Mouse (Mus musculus) megakaryocyte, embryonic 14.5 days (primary cell): Measurements from ENCODE around the gene Kif9.
A peak's percentile ranks its signal among the peaks of the same experiment; 100 is the strongest.

Source experiments
- FLI1 ChIP-seq: IDR thresholded peaks from 2 replicates; pipeline ENCODE4 v1.6.1; 2012; ENCODE audit warnings: low read length, inconsistent platforms, mixed read lengths
- GATA1 ChIP-seq: IDR thresholded peaks from 3 replicates; pipeline ENCODE4 v1.6.1; 2012; ENCODE audit warnings: mixed read lengths, low read length, inconsistent platforms, borderline replicate concordance

DNA sequence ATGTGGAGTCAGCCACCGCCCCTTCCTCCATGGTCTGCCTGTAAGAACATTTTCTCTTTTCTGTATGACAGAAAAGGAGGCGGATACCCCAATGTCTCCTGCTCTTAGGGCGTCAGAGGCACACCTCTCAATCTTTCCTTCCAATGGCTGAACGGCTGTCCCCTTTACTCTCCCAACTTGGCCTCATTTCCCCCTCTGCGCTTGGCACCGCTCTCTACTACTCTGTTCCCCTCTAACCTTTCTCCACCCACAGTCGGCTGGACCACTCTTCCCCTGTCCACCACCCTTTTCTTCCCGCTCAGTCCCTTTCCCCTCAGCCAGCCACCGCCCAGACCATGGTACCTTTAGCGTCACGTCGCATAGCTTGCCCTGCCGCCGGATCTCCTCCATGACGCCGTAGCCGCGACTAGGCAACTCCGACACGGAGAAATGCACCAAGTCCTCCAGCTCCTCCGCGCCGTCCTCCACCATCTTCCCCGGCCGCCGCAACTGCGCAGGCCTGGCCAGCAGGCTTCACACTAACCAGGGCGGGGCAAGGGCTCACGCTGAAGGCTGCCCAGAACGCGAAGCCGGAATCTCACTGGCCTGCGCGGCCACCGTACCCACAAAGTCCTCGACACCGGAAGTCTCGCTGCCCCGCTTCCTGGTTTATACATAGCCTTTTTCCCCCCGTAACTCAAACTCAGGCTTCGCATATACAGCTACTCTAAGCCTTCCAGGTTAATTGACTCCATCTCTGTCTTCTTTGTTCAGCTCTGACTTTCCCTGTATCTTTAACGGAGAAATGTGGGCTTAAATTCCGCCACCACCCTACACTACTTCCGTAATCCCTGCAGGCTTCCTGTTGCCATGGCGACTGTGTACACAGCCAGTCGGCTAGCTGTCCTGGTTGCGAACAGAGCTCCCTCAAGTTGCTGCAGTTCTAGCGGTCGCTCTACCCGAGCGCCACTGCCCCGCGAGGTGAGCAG is at the start of gene Kif9, which contains the start of gene Klhl18:
- TF ChIP-seq FLI1 (peak; percentile 88), GATA1 (no peak)
